Mouse (Mus musculus) adipocyte (in vitro differentiated cells): ENCODE results near the gene Pramel4.
"Not testable (repeated sequence)": the region's sequence is repeated elsewhere in the genome, so short reads cannot be mapped to it uniquely, and the experiment has no call there.

Experiments
- DNase-seq: peaks from one replicate; pipeline ENCODE4 v3.0.0-alpha.2; 2016; ENCODE audit warnings: low spot score

Gene Pramel4

GRCm38 (mm10) chr4:144058826-144059225 lies at the start of gene Pramel4:
Pramel4 (plus strand) TSS chr4:144059126.
- DNase-seq = not testable (repeated sequence)

GRCm38 (mm10) chr4:144106174-144106573 lies 47.2 kb downstream of the Pramel4 start, which contains the start of gene Gm13102:
Gm13102 (plus strand) TSS chr4:144106474.
- DNase-seq = not testable (repeated sequence)
